Mouse (Mus musculus) mouse embryonic stem cell (cell line): ENCODE data around the gene Map2k5.

ENCODE experiments used
- in situ Hi-C, 2 experiments: fragments of 300-500 bp; cut with MboI; formaldehyde crosslinking; loops; 1 replicate in 1 of 2; 3 replicates in 1 of 2; pipeline ENCODE4 v1.14.3; 2019 to 2020; ENCODE audit warnings: low sequenced_read_pairs in 2 of 2, low pct_unique_long_range_greater_than_20kb in 1 of 2, mixed read lengths in 1 of 2; ENCODE audit not compliant: unreplicated experiment in 1 of 2

Gene Map2k5

GRCm38 (mm10) chr9:63377270-63378142 lies at the start of gene Map2k5:
Gene Map2k5, minus strand, starts transcription at chr9:63377902.
- in situ Hi-C loops = no loop called here

- in situ Hi-C loops = no loop called here
Observed at GRCm38 (mm10) chr9:63421096-63421736, 43.5 kb upstream of the Map2k5 start.

- in situ Hi-C loops = no loop called here
Observed at GRCm38 (mm10) chr9:63420396-63420795, 42.7 kb upstream of the Map2k5 start.

GRCm38 (mm10) chr9:63400176-63400575 lies 22.5 kb upstream of the Map2k5 start:
- in situ Hi-C loops = no loop called here

- in situ Hi-C loops = no loop called here
Observed at GRCm38 (mm10) chr9:63399463-63399815, 21.7 kb upstream of the Map2k5 start.

- in situ Hi-C loops = no loop called here
Observed at GRCm38 (mm10) chr9:63398611-63399462, 21.1 kb upstream of the Map2k5 start, which contains the start of gene 2300009A05Rik. Gene 2300009A05Rik, minus strand, starts transcription at chr9:63399246.

GRCm38 (mm10) chr9:63395612-63396011 lies 17.9 kb upstream of the Map2k5 start:
- in situ Hi-C loops = no loop called here

- in situ Hi-C loops = no loop called here
Observed at GRCm38 (mm10) chr9:63391307-63391706, 13.6 kb upstream of the Map2k5 start.

GRCm38 (mm10) chr9:63382761-63383160 lies 5.1 kb upstream of the Map2k5 start:
- in situ Hi-C loops = no loop called here

- in situ Hi-C loops = no loop called here
Observed at GRCm38 (mm10) chr9:63380326-63380725, 2.6 kb upstream of the Map2k5 start.

GRCm38 (mm10) chr9:63378174-63378573 lies 472 bp upstream of the Map2k5 start:
- in situ Hi-C loops = no loop called here

- in situ Hi-C loops = no loop called here
Observed at GRCm38 (mm10) chr9:63373315-63373714, 4.4 kb downstream of the Map2k5 start.

GRCm38 (mm10) chr9:63372541-63372940 lies 5.2 kb downstream of the Map2k5 start:
- in situ Hi-C loops = no loop called here

- in situ Hi-C loops = no loop called here
Observed at GRCm38 (mm10) chr9:63360410-63360809, 17.3 kb downstream of the Map2k5 start.

- in situ Hi-C loops = no loop called here
Observed at GRCm38 (mm10) chr9:63359016-63359415, 18.7 kb downstream of the Map2k5 start.

- in situ Hi-C loops = no loop called here
Observed at GRCm38 (mm10) chr9:63356721-63357120, 21.0 kb downstream of the Map2k5 start.

- in situ Hi-C loops = no loop called here
Observed at GRCm38 (mm10) chr9:63356278-63356677, 21.4 kb downstream of the Map2k5 start.

GRCm38 (mm10) chr9:63354168-63354567 lies 23.5 kb downstream of the Map2k5 start:
- in situ Hi-C loops = no loop called here

GRCm38 (mm10) chr9:63350030-63350429 lies 27.7 kb downstream of the Map2k5 start:
- in situ Hi-C loops = no loop called here
